Mouse (Mus musculus): Measurements from ENCODE around the gene E030018B13Rik. TPM values are rescaled to one million over a fixed set of nuclear protein-coding genes. Genes with fewer than 3 reads are reported as not detected.

The E030018B13Rik gene
- polyA plus RNA-seq, 1 experiment from 2014 or later = not detected

- Histone ChIP-seq H3K36me3 (no peaks in the 10 kb centered on the region), H3K4me1 (replicated peaks) (peaks cover 45% of the 10 kb centered on the region), H3K27ac (peak overlapping the region; percentile 99), H3K4me3 (peak overlapping the region; percentile 97), H3K9me3 (no peaks in the 10 kb centered on the region), H3K27me3 (ENCODE audit: insufficient read depth, poor library complexity, severe bottlenecking) (peaks cover 21% of the 10 kb centered on the region; the same call in 1 of the 2 replicates)
- WGBS = under 1% methylated on average over 86 of the region's 88 CpGs
- DNase-seq (ENCODE audit: low spot score) = peak; percentile 73
Measured at GRCm38 (mm10) chr7:63937236-63938065, 20.8 kb downstream of the E030018B13Rik start.

- Histone ChIP-seq H3K27ac (peak overlapping the region; percentile 99), H3K27me3 (ENCODE audit: insufficient read depth, poor library complexity, severe bottlenecking) (peaks cover 21% of the 10 kb centered on the region; the same call in 1 of the 2 replicates), H3K9me3 (no peaks in the 10 kb centered on the region), H3K4me3 (peak overlapping the region; percentile 97), H3K4me1 (replicated peaks) (peaks cover 45% of the 10 kb centered on the region), H3K36me3 (no peaks in the 10 kb centered on the region)
- WGBS = under 1% methylated on average over 121 of the region's 121 CpGs
- DNase-seq (ENCODE audit: low spot score) = no peak
Measured at GRCm38 (mm10) chr7:63938066-63938913, 21.6 kb downstream of the E030018B13Rik start.

DNA sequence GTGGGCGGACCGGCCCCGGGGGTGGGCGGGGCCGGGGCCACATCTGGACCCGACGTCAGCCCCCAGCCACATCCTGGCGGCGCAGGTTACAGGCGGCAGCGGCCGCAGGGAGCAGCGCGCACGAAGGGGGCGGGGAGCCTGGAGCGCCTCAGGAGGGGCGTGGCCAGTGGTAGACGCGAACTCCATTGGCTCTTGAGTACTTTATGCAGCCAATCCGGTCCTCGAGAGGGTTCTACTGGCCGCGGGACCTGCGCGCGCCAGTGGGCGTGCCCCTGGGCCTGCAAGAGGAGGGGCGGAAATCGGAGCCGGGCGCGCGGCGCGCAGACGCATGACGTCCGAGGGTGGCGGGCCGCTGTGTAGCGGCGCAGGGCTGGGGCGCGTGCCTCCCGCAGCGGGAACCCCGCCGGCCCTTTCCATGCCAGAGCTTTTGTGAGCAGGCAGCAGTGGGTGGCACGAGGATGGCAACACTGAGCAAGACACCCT lies 22.3 kb downstream of the E030018B13Rik start, which contains the start of gene Klf13:
Gene Klf13, minus strand, starts transcription at position 2 of the 483 bp plus-strand sequence.
- H3K36me3 ChIP-seq = no peaks in the 10 kb centered on the region
- WGBS = under 1% methylated on average over 50 of the region's 50 CpGs
- peaks cover 21% of the 10 kb centered on the region; the same call in 1 of the 2 replicates for H3K27me3 ChIP-seq (ENCODE audit: insufficient read depth, poor library complexity, severe bottlenecking)
- no peaks in the 10 kb centered on the region for H3K9me3 ChIP-seq
- H3K4me3 ChIP-seq = peak within 1 kb of the TSS; percentile 97
- H3K27ac ChIP-seq = peak within 1 kb of the TSS; percentile 99
- peaks cover 40% of the 10 kb centered on the region for H3K4me1 ChIP-seq (replicated peaks)
- peak; percentile 98 for DNase-seq (ENCODE audit: low spot score)

GRCm38 (mm10) chr7:63939397-63939951 lies 22.8 kb downstream of the E030018B13Rik start:
- no peaks in the 10 kb centered on the region for H3K9me3 ChIP-seq
- H3K4me1 ChIP-seq (replicated peaks) = peaks cover 37% of the 10 kb centered on the region
- H3K4me3 ChIP-seq = peak overlapping the region; percentile 97
- H3K36me3 ChIP-seq = no peaks in the 10 kb centered on the region
- DNase-seq (ENCODE audit: low spot score) = no peak
- H3K27me3 ChIP-seq (ENCODE audit: insufficient read depth, poor library complexity, severe bottlenecking) = peaks cover 21% of the 10 kb centered on the region; the same call in 1 of the 2 replicates
- under 1% methylated on average over 39 of the region's 39 CpGs for WGBS
- H3K27ac ChIP-seq = peak overlapping the region; percentile 99

- Histone ChIP-seq H3K4me3 (no peak overlapping the region), H3K36me3 (no peaks in the 10 kb centered on the region), H3K27me3 (ENCODE audit: insufficient read depth, poor library complexity, severe bottlenecking) (peaks cover 21% of the 10 kb centered on the region; the same call in 1 of the 2 replicates), H3K27ac (peak overlapping the region; percentile 99; the same call in 1 of the 2 replicates), H3K9me3 (no peaks in the 10 kb centered on the region), H3K4me1 (replicated peaks) (peaks cover 29% of the 10 kb centered on the region)
- WGBS = 89% methylated on average over 5 of the region's 5 CpGs
- DNase-seq (ENCODE audit: low spot score) = no peak
Measured at GRCm38 (mm10) chr7:63940321-63940720, 23.7 kb downstream of the E030018B13Rik start.

DNA sequence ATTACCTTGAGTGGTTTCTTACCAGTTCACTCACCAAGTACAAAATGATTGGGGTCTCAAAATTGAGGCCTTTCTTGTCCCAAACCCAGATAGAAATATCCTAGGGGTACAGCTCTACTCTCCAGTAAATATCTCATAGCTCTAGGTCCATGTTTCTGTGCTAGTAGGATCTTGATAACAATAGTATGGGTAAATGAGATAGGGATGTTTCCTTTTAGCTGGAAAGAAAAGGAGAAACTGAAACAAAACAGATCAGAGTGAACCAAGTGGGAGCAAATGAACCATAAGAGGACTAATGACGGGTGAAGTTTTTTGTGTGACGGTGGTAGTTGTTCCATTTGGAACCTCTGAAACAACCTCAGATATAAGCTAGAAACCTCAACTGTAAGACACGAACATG lies 24.4 kb downstream of the E030018B13Rik start:
- 87% methylated on average over 3 of the region's 3 CpGs for WGBS
- DNase-seq (ENCODE audit: low spot score) = no peak
- Histone ChIP-seq H3K36me3 (no peaks in the 10 kb centered on the region), H3K4me1 (replicated peaks) (peaks cover 22% of the 10 kb centered on the region), H3K4me3 (no peak overlapping the region), H3K9me3 (no peaks in the 10 kb centered on the region), H3K27ac (no peak overlapping the region), H3K27me3 (ENCODE audit: insufficient read depth, poor library complexity, severe bottlenecking) (peaks cover 21% of the 10 kb centered on the region; the same call in 1 of the 2 replicates)

DNA sequence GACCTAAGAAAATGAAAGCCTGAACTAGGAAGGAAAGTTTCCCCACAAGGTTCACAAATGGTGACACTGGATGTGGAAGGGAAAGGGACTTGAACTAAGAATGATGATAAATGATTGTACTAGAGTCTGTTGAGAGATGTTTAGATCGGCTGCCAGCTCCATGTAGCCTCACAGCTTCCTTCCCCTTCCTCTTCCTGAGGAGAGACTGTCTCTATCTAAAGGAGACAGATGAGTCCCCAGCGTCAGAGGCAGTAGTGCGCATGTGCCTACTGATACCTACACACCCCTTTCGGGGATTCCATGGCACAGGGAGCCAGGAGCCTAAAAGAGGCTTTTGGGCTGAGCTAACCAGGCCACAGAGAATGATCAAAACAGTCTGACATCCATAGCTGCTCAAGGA lies 24.8 kb downstream of the E030018B13Rik start:
- Histone ChIP-seq H3K27ac (no peak overlapping the region), H3K9me3 (no peaks in the 10 kb centered on the region), H3K36me3 (no peaks in the 10 kb centered on the region), H3K4me1 (replicated peaks) (peaks cover 17% of the 10 kb centered on the region), H3K27me3 (ENCODE audit: insufficient read depth, poor library complexity, severe bottlenecking) (peaks cover 21% of the 10 kb centered on the region; the same call in 1 of the 2 replicates), H3K4me3 (no peak overlapping the region)
- 86% methylated on average over 4 of the region's 4 CpGs for WGBS
- no peak for DNase-seq (ENCODE audit: low spot score)

DNA sequence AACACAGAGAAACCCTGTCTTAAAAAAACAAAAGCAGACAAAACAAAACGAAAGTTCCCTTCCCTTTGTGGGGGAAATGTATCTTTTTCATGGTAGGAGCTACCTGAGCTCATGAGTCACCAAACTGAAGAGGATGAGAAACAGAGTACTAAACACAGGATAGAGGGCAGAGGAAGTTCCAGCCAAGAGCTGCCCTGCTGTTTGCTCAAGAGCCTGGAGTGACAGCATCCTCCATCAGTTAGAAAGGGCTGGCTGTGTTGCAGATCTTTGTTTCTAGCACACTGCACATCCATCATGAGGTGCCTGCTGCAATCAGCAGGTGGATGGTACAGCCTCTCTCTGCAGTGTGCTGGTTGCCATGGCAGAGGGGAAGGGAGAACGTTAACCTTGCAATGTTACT lies 27.3 kb downstream of the E030018B13Rik start:
- Histone ChIP-seq H3K27me3 (ENCODE audit: insufficient read depth, poor library complexity, severe bottlenecking) (peaks cover 21% of the 10 kb centered on the region; the same call in 1 of the 2 replicates), H3K4me1 (replicated peaks) (peaks cover 19% of the 10 kb centered on the region), H3K27ac (no peak overlapping the region), H3K9me3 (no peaks in the 10 kb centered on the region), H3K36me3 (no peaks in the 10 kb centered on the region), H3K4me3 (no peak overlapping the region)
- 59% methylated on average over 2 of the region's 2 CpGs for WGBS
- no peak for DNase-seq (ENCODE audit: low spot score)

GRCm38 (mm10) chr7:63947514-63948487 lies 31.1 kb downstream of the E030018B13Rik start:
- Histone ChIP-seq H3K36me3 (no peaks in the 10 kb centered on the region), H3K27me3 (ENCODE audit: insufficient read depth, poor library complexity, severe bottlenecking) (no peaks in the 10 kb centered on the region), H3K27ac (0 out of 2 replicates have a peak overlapping the region, but pooled peaks have one; percentile 23), H3K4me1 (replicated peaks) (peaks cover 28% of the 10 kb centered on the region), H3K9me3 (no peaks in the 10 kb centered on the region), H3K4me3 (no peak overlapping the region)
- WGBS = 44% methylated on average over 11 of the region's 11 CpGs
- no peak for DNase-seq (ENCODE audit: low spot score)

DNA sequence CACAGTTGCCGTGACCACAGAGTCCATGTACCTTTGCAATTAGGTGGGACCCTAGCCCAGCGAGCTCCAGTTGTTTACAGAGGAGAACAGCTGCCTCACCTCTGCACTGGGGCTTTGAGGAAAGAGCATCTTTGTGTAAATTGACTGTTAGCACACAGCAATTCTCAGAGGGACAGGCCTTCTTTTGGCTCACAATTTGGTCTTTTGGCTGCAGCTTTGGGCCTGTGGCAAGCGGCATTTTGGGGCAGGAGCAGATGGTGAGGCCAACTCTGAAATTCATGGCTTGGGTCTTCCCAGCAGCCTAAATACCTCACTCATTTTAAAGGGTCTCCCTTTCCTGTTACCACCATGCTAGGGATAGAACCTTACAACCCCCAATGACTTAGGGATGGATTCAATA lies 32.5 kb downstream of the E030018B13Rik start:
- 85% methylated on average over 3 of the region's 3 CpGs for WGBS
- H3K4me1 ChIP-seq (replicated peaks) = peaks cover 32% of the 10 kb centered on the region
- H3K36me3 ChIP-seq = no peaks in the 10 kb centered on the region
- no peak overlapping the region for H3K27ac ChIP-seq
- H3K27me3 ChIP-seq (ENCODE audit: insufficient read depth, poor library complexity, severe bottlenecking) = no peaks in the 10 kb centered on the region
- DNase-seq (ENCODE audit: low spot score) = no peak
- H3K9me3 ChIP-seq = no peaks in the 10 kb centered on the region
- no peak overlapping the region for H3K4me3 ChIP-seq

DNA sequence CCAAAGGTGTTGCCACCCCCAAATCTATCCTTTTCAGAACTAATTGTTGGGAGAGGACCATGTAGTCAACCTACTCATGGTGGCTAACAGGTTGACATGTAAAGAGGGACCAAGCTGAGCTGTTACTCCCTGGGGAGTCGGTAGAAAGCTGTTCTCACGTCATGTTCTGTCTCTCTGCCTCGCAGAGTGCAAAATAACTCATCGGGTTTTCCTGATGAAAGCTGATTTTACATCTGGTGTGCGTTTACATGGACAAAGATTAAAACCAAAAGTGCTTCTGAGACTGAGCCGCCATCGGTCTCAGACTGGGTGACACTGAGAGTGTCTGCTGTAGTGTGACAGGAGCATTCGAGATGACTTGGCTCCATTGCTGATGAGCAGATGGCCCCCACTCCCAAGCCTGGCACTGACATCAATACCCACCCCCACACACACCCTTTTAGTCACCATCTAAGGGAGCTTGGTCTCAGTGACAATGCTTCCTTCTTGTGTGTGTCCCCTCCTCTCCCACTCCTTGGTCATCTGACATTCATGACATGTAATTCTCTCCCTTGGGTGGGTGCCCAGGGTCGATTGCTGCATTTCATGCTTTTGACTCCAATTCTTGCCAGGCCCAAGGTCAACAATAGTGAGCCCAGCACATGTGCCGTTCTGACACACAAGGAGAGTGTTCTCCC lies 34.4 kb downstream of the E030018B13Rik start:
- no peak for DNase-seq (ENCODE audit: low spot score)
- Histone ChIP-seq H3K27me3 (ENCODE audit: insufficient read depth, poor library complexity, severe bottlenecking) (no peaks in the 10 kb centered on the region), H3K9me3 (no peaks in the 10 kb centered on the region), H3K4me1 (replicated peaks) (peaks cover 39% of the 10 kb centered on the region), H3K4me3 (no peak overlapping the region), H3K36me3 (no peaks in the 10 kb centered on the region), H3K27ac (peak overlapping the region; percentile 36)
- WGBS = 83% methylated on average over 10 of the region's 10 CpGs

All from hindbrain, embryonic 10.5 days (tissue).